Mouse (Mus musculus): ENCODE measurements around the gene Mrnip.

Gene Mrnip

GRCm38 (mm10) chr11:50224671-50225530 lies 50.7 kb downstream of the Mrnip start:
- no peak; the same call in 1 of the 2 replicates for TF ChIP-seq GATA4 (IDR thresholded peaks at IDR 0.05; ENCODE audit: insufficient replicate concordance, low read length)

- no peak for TF ChIP-seq GATA4 (IDR thresholded peaks at IDR 0.05; ENCODE audit: insufficient replicate concordance, low read length)
Measured at GRCm38 (mm10) chr11:50225611-50226378, 51.6 kb downstream of the Mrnip start.

DNA sequence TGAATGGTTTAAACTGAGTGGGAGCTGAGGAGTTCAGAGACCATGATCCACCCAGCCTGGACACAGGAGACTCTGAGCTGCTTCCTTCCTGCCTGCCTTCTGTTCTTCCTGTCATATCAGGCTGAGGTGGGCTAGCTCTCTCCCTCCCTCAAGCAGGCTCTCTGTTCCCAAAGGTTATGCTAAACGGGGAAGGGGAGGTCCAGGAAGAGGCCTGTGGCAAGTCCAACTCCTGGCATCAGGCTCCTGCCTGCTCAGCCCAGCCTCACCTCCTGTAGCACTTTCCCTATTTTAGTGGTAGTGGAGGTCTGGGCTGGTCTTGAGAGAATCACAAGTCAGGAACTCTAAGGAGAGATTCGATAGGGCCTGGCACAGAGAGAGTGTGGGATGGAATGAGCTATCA lies 52.2 kb downstream of the Mrnip start:
- TF ChIP-seq GATA4 (IDR thresholded peaks at IDR 0.05; ENCODE audit: insufficient replicate concordance, low read length), result no peak; the same call in 1 of the 2 replicates

- no peak for TF ChIP-seq GATA4 (IDR thresholded peaks at IDR 0.05; ENCODE audit: insufficient replicate concordance, low read length)
Measured at GRCm38 (mm10) chr11:50227226-50227625, 53.0 kb downstream of the Mrnip start.

DNA sequence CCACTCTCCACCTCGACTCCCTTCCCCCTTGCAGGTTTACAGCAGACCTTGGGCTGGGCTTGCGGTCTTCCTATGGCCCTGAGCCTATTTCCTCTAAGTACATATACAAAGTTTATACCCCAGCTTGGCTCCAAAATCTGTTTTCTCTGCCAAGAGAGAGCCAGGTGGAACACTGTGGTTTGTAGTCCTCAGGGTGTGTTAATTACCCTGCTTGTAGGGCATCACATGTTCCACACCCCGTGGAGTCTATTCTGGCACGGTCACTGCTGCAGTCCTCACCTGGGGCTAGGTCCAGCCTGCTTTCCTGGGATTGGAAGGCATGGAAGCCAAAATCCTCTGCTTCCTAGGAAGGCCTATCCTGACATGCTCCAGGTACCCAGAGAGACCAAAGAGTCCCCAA lies 53.5 kb downstream of the Mrnip start:
- TF ChIP-seq GATA4 (IDR thresholded peaks at IDR 0.05; ENCODE audit: insufficient replicate concordance, low read length), result no peak

GRCm38 (mm10) chr11:50228772-50229171 lies 54.5 kb downstream of the Mrnip start:
- no peak for TF ChIP-seq GATA4 (IDR thresholded peaks at IDR 0.05; ENCODE audit: insufficient replicate concordance, low read length)

GRCm38 (mm10) chr11:50229252-50229910 lies 55.1 kb downstream of the Mrnip start:
- no peak for TF ChIP-seq GATA4 (IDR thresholded peaks at IDR 0.05; ENCODE audit: insufficient replicate concordance, low read length)

- TF ChIP-seq GATA4 (IDR thresholded peaks at IDR 0.05; ENCODE audit: insufficient replicate concordance, low read length), result no peak
Measured at GRCm38 (mm10) chr11:50230481-50231304, 56.4 kb downstream of the Mrnip start.

GRCm38 (mm10) chr11:50231411-50231810 lies 57.2 kb downstream of the Mrnip start:
- TF ChIP-seq GATA4 (IDR thresholded peaks at IDR 0.05; ENCODE audit: insufficient replicate concordance, low read length), result no peak

DNA sequence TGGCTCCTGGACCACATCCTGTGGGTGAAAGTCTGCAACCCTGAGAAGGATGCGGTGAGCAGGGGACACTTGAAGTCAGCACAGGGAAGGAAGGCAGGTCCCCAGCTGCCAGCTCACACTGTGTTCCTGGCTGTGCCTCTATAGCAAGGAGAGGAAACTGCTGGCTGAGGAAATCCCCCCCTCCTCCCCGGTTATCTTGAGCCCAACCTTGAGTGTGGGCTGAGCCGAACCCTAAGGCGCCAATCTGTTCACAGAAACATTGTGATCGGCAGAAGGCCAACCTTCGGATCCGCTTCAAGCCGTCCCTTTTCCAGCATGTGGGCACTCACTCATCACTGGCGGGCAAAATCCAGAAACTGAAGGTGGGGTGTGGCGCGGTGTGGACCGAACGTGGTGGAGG lies 58.8 kb downstream of the Mrnip start:
- TF ChIP-seq GATA4 (IDR thresholded peaks at IDR 0.05; ENCODE audit: insufficient replicate concordance, low read length), result no peak

DNA sequence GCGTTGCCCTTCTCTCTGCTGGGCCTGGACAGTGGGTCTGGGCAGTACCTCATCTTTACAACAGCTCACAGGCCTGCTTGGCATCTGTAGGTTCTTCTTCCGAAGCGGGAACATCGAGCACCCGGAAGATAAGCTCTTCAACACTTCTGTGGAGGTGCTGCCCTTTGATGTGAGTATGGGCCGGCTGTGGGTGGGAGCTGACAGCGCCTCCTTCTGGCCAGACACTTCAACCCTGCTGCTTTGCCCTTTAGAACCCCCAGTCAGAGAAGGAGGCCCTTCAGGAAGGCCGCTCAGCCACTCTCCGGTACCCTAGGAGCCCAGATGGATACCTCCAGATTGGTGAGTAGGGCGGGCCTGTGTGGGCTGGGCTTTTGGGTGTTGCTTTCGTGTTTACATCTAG lies 59.7 kb downstream of the Mrnip start:
- no peak for TF ChIP-seq GATA4 (IDR thresholded peaks at IDR 0.05; ENCODE audit: insufficient replicate concordance, low read length)

GRCm38 (mm10) chr11:50234606-50235005 lies 60.4 kb downstream of the Mrnip start:
- no peak for TF ChIP-seq GATA4 (IDR thresholded peaks at IDR 0.05; ENCODE audit: insufficient replicate concordance, low read length)

DNA sequence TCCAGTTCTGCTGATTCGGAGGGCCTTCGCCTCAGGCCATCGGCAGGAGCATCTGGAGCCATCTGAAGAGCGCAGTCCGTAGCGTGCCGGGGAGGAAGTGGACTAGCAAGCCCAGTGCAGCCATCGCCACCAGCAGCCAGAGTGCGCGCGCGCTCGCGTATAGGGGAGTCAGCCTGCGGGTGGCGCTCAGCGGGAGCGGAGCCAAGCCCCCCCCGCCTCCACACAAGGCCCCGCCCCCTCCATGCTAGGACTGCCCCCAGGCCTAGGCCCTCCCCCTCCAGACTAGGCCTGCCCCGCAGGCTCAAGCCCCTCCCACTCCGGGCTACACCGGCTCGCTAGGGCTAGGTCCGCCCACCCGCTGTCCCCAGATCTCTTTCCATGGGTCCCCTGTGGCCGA lies 62.3 kb downstream of the Mrnip start:
- TF ChIP-seq GATA4 (IDR thresholded peaks at IDR 0.05; ENCODE audit: insufficient replicate concordance, low read length), result no peak

- no peak for TF ChIP-seq GATA4 (IDR thresholded peaks at IDR 0.05; ENCODE audit: insufficient replicate concordance, low read length)
Measured at GRCm38 (mm10) chr11:50236937-50237835, 62.9 kb downstream of the Mrnip start.

All from liver, adult (tissue).